8 mouse cellular contexts compared by ENCODE assay signal in the genomic region with DNA sequence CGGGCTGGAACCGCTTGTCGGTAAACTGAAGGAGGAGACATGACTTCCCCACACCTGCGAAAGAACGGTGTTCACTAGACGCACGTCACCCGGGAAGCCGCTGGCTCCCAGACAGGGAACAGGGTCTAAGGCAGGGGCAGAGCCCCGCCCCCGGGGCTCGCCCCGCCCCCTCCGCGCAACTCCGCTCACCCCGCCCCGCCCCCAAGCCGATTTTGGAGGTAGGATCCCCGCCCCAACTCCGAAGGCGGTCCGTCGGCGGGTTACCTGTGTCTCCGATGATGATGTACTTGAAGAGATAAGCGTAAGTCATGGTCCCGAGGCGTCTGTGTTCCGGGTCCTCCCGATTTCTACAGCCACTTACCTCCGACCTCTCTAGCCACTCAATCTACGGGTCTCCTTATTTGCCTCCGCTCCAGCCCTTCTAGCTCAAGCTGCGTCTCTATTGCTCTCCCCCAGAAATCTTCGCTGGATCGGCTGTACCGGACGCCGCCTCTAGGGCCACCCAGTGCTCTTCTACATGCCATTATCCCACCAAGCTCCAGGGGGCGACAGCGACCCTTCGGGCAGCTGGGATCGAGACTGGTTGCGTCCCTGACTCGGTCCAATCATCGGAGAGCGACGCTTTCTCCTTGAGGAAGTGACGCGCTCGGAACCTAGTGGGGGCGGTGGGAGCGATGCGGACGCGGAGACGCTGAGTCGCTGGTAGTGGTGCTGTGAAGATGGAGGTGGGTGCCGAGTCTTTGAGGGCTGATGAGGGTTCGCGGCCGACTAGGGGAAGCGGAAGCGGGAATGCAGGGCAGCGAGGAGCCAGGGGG. TPM values are rescaled to one million over a fixed set of nuclear protein-coding genes. Genes with fewer than 3 reads are reported as not detected.
A peak's percentile ranks its signal among the peaks of the same experiment; 100 is the strongest.
DNase-seq lines count a peak whose midpoint lies in the region; ATAC-seq and TF ChIP-seq lines count a peak whose summit lies in the region.

Gene Tox4 (plus strand): TSS at position 215 of the 815 bp plus-strand sequence.
Gene Rab2b (minus strand): TSS at position 614 of the 815 bp plus-strand sequence.

- peaks cover 30% of the 10 kb centered on the region for H3K36me3 ChIP-seq in megakaryocyte, embryonic 14.5 days (replicated peaks; ENCODE audit: low read length)

- no peaks in the 10 kb centered on the region for H3K9me3 ChIP-seq in megakaryocyte, embryonic 14.5 days

- DNase-seq in gastrocnemius, adult 8-10 months (ENCODE audit: low spot score in 2 of 2): peak; percentile 95 to 97
- DNase-seq in hindlimb bud, embryonic 11.5 days (ENCODE audit: extremely low spot score, low read depth, low spot score): peak; percentile 98
- DNase-seq in left cerebral cortex, adult 8-10 months (ENCODE audit: low spot score in 2 of 2): peak; percentile 97 to 98
- peak; percentile 99 for DNase-seq in right cerebral cortex, postnatal 10 days (ENCODE audit: low spot score in 2 of 2)
- peak; percentile 96 for DNase-seq in urinary bladder, postnatal 25 days (ENCODE audit: low spot score)

- peak; percentile 96 for TF ChIP-seq POLR2A in cortical plate, adult 2 months (IDR thresholded peaks at IDR 0.05; ENCODE audit: extremely low read depth, insufficient read depth, low read length)

- no peaks in the 10 kb centered on the region; the same call in 1 of the 2 replicates for H3K4me1 ChIP-seq in cortical plate, adult 2 months (ENCODE audit: control insufficient read depth, insufficient read depth, low read length)
- peaks cover 28% of the 10 kb centered on the region for H3K4me1 ChIP-seq in megakaryocyte, embryonic 14.5 days

- peak; percentile 95 for ATAC-seq in activated CD4-positive, CD25-positive, alpha-beta regulatory T cell, adult 4 months

- H3K27ac ChIP-seq in cortical plate, adult 2 months (ENCODE audit: insufficient read depth, low read length): no peak within 1 kb of the TSS

- H3K4me3 ChIP-seq in cortical plate, adult 2 months (ENCODE audit: insufficient read depth, low read length): peak within 1 kb of the TSS; percentile 86
- peak within 1 kb of the TSS; percentile 98 for H3K4me3 ChIP-seq in megakaryocyte, embryonic 14.5 days (replicated peaks)

- TF ChIP-seq CTCF in cortical plate, adult 2 months (IDR thresholded peaks at IDR 0.05; ENCODE audit: extremely low read depth, insufficient read depth, low read length): peak; percentile 94

- H3K27me3 ChIP-seq in megakaryocyte, embryonic 14.5 days (replicated peaks): no peaks in the 10 kb centered on the region

RNA-seq across cellular contexts. Expression of gene Tox4, which starts in this region (rescaled TPM):
- 10 to 100 TPM; 66.0 to 76.9 TPM for polyA plus RNA-seq in activated CD4-positive, CD25-positive, alpha-beta regulatory T cell, adult 4 months (2017; shearing (Covaris generic))
- polyA plus RNA-seq in cortical plate, adult 2 months (2012; rRNA removed): 41.2 and 42.4 TPM in 2 replicates
- 10 to 100 TPM; 53.9 to 65.3 (median 62.6) TPM for total RNA-seq in gastrocnemius, adult 8-10 months (2022)
- 10 to 100 TPM; 57.5 to 72.6 (median 62.7) TPM for total RNA-seq in left cerebral cortex, adult 8-10 months (2022)
- polyA plus RNA-seq in megakaryocyte, embryonic 14.5 days (2012; ENCODE audit: insufficient read depth, low replicate concordance): 9.7 and 15.1 TPM in 2 replicates

RNA-seq across cellular contexts. Expression of gene Rab2b, which starts in this region (rescaled TPM):
- polyA plus RNA-seq in activated CD4-positive, CD25-positive, alpha-beta regulatory T cell, adult 4 months (2017; shearing (Covaris generic)): 10 to 100 TPM; 14.5 to 17.3 TPM
- 42.0 and 44.4 TPM in 2 replicates for polyA plus RNA-seq in cortical plate, adult 2 months (2012; rRNA removed)
- total RNA-seq in gastrocnemius, adult 8-10 months (2022): 1 to 10 TPM; 2.5 to 3.7 (median 3.1) TPM
- total RNA-seq in left cerebral cortex, adult 8-10 months (2022): 10 to 100 TPM; 34.9 to 41.4 (median 38.6) TPM
- polyA plus RNA-seq in megakaryocyte, embryonic 14.5 days (2012; ENCODE audit: insufficient read depth, low replicate concordance): 0.45 and 1.5 TPM in 2 replicates

Comparison
In these comparisons a context has a peak if more than half of its experiments do, and no peak if none do; other contexts are left out.
1. RNA of gene Rab2b (total RNA-seq): 34.9 to 41.4 TPM in left cerebral cortex, adult 8-10 months; 2.5 to 3.7 TPM in gastrocnemius, adult 8-10 months; every median in the first group is over 4 times any median in the second.
2. Peak in every context shown above with its lines, with median percentiles within 50 percentile points of each other: DNase-seq.